15 mouse cellular contexts compared by ENCODE assay signal in genomic region chr2:161065594-161065993, GRCm38 (mm10).
"Had no signal": no experiment of that assay in that cellular context is flagged by ENCODE, and none has a peak within 500 bp of the region (broad histone marks: within the 10 kb centered on the region; RNA-seq: fewer than 3 reads in every experiment).

No protein-coding gene starts in this region.

- H3K4me2 ChIP-seq: limb, embryonic 15.5 days; lung, embryonic 14.5 days; neural tube, embryonic 15.5 days had no signal

- H3K4me3 ChIP-seq: left cerebral cortex, adult 2 months; limb, embryonic 15.5 days; myocyte; neural tube, embryonic 15.5 days had no signal

- DNase-seq: kidney, adult 8-10 months; kidney, postnatal 25 days; lung, embryonic 14.5 days; lung, postnatal 10 days; lung, postnatal 4 days; right cerebral cortex, adult 18-20 months; thymus, adult 18-20 months; thymus, postnatal 14 days had no signal

- ATAC-seq: intestine, postnatal 0 days had no signal

- H3K9me3 ChIP-seq: limb, embryonic 15.5 days; midbrain, embryonic 10.5 days; neural tube, embryonic 15.5 days had no signal

- H3K4me1 ChIP-seq: neural tube, embryonic 15.5 days had no signal

- H3K9ac ChIP-seq: limb, embryonic 15.5 days; lung, embryonic 14.5 days; neural tube, embryonic 15.5 days had no signal

- H3K27me3 ChIP-seq: limb, embryonic 15.5 days; neural tube, embryonic 15.5 days had no signal

- H3K27ac ChIP-seq: left cerebral cortex, adult 2 months; limb, embryonic 15.5 days; neural tube, embryonic 15.5 days; stomach, postnatal 0 days had no signal
